Mouse (Mus musculus) cortical plate, adult 2 months (tissue): ENCODE data around the gene Dusp28. TPM values are rescaled to one million over a fixed set of nuclear protein-coding genes. Genes with fewer than 3 reads are reported as not detected.

Source experiments
- H3K27ac ChIP-seq: fragments of 200-500 bp; 2 replicates; pipeline ENCODE4 v1.5.1; 2012; ENCODE audit warnings: low read length, control low read depth, inconsistent platforms; ENCODE audit not compliant: insufficient read depth
- H3K4me1 ChIP-seq: fragments of 200-500 bp; 2 replicates; pipeline ENCODE4 v1.6.1; 2011; ENCODE audit warnings: low read length; ENCODE audit not compliant: control insufficient read depth, insufficient read depth
- H3K4me3 ChIP-seq: fragments of 200-500 bp; 2 replicates; pipeline ENCODE4 v1.5.1; 2011; ENCODE audit warnings: mild to moderate bottlenecking, low read length, control low read depth; ENCODE audit not compliant: insufficient read depth
- CTCF ChIP-seq: fragments of 200-500 bp; IDR thresholded peaks from 2 replicates; pipeline ENCODE4 v1.5.1; 2011; ENCODE audit warnings: mild to moderate bottlenecking, control low read depth, low read length; ENCODE audit not compliant: insufficient read depth; ENCODE audit errors: extremely low read depth
- POLR2A ChIP-seq: fragments of 200-500 bp; IDR thresholded peaks from 2 replicates; pipeline ENCODE4 v1.6.1; 2011; ENCODE audit warnings: mild to moderate bottlenecking, low read length, control low read depth; ENCODE audit not compliant: insufficient read depth; ENCODE audit errors: extremely low read depth
- polyA plus RNA-seq: library from polyadenylated mRNA; depleted of rRNA; stranded (reverse); fragments of >200 nt; gene quantifications from 2 replicates; pipeline ENCODE4 v1.2.3, GENCODE M21; 2012; rRNA removed

Gene Dusp28
- 52.9 and 55.3 TPM in 2 replicates for polyA plus RNA-seq

DNA sequence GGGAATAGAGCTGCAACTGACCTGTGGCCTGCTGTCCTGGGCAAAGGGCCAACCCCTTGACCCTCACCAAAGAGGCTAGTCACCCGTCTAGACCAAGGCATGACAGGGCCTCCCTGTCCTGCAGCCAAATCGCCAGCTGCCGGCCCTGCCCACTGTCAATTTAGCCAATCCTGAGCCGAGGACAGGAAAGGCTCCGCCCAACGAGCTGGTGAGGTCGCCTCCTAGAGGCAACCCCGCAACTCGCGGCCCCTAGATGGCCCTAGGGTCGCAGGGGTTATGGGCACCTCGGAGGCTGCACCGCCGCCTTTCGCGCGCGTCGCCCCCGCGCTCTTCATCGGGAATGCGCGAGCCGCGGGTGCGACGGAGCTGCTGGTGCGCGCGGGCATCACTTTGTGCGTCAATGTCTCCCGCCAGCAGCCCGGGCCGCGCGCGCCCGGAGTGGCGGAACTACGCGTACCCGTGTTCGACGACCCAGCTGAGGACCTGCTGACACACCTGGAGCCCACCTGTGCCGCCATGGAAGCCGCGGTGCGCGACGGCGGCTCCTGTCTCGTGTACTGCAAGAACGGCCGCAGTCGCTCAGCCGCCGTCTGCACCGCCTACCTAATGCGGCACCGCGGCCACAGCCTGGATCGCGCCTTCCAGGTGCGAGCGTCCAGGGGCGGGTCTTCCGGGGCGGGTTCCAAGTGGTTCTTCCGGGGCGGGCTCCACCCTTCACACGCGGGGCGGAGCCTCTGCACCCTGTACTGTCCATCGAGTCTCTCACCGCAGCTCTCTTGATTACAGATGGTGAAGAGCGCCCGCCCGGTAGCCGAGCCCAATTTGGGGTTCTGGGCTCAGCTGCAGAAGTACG lies at the start of gene Dusp28:
TSS of gene Dusp28 (plus strand) at position 203 of the 853 bp plus-strand sequence.
- Histone ChIP-seq H3K4me1 (peaks cover 6% of the 10 kb centered on the region; the same call in 1 of the 2 replicates), H3K27ac (peak within 1 kb of the TSS; percentile 96), H3K4me3 (peak within 1 kb of the TSS; percentile 57)
- TF ChIP-seq CTCF (0 out of 2 replicates have a peak, but pooled peaks have one; percentile 14), POLR2A (peak; percentile 73)

DNA sequence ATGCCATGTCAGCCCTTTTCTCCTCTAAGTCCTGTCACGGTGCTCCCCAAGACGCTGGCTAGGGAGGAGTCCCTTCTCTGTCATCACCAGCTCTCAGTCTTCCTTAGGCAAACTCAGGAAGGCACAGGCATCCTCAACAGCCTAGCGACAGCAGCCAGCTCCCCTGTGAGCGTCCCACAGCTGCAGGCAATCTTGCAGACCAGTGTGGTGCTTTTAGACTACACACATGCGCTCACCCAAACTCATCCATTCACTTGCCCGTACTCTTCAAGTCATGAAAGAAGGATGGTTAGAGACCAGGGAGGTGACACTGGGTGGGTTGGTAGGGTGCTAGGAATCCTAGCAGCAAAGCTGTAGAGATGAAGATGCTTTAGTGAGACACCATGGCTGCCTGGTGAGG lies 45.3 kb upstream of the Dusp28 start:
- H3K27ac ChIP-seq, result no peak overlapping the region
- TF ChIP-seq POLR2A (no peak), CTCF (no peak)
- H3K4me3 ChIP-seq, result no peak overlapping the region
- H3K4me1 ChIP-seq, result no peaks in the 10 kb centered on the region

DNA sequence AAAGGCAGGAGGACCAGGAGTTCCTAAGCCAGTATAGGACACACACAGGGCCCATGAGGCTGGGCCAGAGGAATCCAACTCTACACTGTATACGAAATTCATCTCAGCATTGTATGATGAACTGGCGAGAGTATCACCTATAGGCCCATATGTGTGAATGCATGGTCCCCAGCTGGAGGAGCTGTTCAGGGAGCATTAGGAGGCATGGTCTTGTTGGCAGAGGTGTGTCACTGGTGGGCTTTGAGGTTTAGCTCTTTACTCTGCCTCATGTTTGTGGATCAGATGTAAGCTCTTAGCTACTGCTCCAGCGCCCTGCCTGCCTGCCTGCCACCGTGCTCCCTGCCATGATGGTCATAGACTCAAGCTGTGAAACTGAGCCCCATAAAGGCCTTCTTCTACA lies 43.5 kb upstream of the Dusp28 start:
- H3K27ac ChIP-seq, result no peak overlapping the region
- no peak overlapping the region for H3K4me3 ChIP-seq
- TF ChIP-seq POLR2A, result no peak
- TF ChIP-seq CTCF, result no peak
- no peaks in the 10 kb centered on the region for H3K4me1 ChIP-seq

DNA sequence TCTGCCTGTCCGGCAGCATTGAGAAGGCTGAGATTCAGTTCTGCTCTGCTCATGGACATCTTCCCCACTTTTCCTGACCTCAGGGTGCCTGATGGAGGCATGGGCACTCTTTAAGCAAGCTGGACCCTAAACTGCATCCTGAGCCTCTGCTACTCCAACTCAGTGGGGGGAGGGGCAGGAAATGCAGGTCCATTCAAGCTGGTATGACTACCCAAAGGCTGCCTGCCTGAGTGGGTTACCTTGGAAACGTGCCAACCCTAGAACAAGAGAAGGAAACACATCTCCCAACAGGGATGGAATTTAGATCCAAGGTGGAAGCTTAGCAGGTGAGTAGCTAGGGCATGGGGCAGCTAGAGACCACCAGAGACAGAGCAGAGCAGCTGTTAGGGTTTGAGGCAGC lies 40.6 kb upstream of the Dusp28 start:
- H3K4me1 ChIP-seq, result no peaks in the 10 kb centered on the region
- TF ChIP-seq POLR2A (no peak), CTCF (no peak)
- no peak overlapping the region for H3K27ac ChIP-seq
- no peak overlapping the region for H3K4me3 ChIP-seq

DNA sequence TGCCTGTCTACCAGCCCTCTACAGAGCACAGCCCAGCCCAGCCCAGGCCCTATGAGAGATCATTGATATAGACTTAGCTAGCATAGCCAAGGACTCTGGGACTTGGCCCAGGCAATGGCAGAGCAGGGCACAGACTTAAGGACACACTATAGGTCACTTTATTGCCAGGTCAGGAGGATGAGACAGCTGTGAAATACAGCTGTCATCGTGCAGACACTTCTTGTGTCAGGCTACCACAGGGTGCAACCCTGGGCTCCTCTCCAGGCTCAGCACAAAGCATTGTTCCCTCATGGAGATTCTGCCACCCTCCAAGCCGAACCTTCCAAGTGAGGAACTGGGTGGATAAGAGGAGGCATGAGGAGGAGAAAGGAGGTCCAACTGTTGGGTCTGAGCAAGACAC lies 36.8 kb upstream of the Dusp28 start:
- no peaks in the 10 kb centered on the region for H3K4me1 ChIP-seq
- no peak for TF ChIP-seq POLR2A
- TF ChIP-seq CTCF, result no peak
- no peak overlapping the region for H3K27ac ChIP-seq
- no peak overlapping the region for H3K4me3 ChIP-seq

DNA sequence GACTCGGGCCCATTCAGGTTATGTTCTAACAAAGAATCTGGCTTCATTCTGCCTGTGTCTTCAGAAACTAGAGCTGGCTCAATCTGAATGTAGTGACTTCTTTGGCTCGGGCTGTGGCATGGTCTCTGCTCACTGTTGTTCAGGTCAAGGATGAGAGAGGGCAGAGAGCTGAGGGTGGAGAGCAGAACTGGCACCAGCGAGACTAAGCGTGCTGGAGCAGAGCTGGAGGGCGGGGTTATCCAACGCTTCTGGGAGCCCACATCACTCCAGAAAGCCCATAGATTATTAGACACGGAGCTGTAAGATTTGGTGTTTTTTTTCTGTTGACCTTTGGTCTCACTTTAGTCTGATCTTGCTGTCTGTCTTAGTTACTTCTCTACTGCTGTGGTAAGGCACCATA lies 34.1 kb upstream of the Dusp28 start:
- TF ChIP-seq CTCF (no peak), POLR2A (no peak)
- Histone ChIP-seq H3K27ac (no peak overlapping the region), H3K4me3 (no peak overlapping the region), H3K4me1 (peaks cover 5% of the 10 kb centered on the region)

DNA sequence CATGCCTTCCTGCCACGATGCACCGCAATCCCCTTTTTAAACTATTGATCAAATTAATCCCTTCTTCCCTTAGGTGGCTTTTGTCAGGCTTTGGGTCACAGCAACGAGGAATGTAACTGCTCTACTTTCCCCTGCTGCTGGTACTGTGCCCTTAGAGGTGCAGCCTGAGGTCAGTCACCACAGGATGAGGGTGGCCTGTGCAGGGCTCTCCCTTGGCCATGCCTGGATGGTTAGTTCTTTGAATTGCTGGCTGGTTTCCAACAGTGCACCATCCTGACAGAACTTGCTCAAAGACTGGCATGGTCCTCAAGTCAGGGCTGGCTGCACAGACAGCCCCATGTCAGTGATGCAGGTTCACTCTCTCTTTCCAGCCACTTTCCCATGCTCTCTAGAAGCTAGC lies 32.8 kb upstream of the Dusp28 start:
- TF ChIP-seq CTCF (no peak), POLR2A (no peak)
- Histone ChIP-seq H3K27ac (no peak overlapping the region), H3K4me3 (no peak overlapping the region)

DNA sequence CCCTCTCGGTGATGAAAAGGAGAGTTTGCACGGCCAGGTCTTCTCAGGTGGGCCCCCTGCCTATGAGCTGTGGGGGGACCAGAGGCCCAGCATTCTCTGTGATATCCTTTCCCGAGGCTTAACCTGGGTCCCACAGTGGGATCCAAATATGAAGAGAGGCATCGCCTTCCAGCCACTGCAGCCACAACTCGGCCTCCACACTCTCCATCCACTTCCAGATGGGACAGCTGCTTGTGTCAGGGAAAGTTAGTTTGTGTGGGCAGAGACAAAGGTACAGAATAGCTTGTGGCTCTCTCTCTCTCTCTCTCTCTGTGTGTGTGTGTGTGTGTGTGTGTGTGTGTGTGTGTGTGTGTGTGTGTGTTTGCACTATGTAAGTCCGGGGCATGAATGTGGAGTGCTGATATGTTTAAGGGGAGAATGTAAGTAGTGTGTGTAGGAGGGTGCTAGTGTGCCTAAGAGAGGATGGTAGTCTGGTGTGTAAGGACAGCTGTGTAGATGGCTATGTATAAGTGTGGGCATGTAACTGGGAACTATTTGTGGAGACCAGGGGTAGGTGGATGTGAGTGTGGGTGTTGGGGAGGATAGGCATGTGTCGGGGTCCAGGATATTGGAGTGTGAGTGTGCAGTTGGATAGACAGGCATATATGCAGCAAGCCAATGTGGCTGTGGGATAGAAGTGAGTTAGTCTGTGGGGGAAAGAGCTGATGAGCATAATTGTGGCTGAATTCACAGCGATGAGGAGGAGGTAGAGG lies 31.2 kb upstream of the Dusp28 start:
- no peak overlapping the region for H3K4me3 ChIP-seq
- no peak overlapping the region for H3K27ac ChIP-seq
- TF ChIP-seq POLR2A (no peak), CTCF (no peak)
- peaks cover 7% of the 10 kb centered on the region for H3K4me1 ChIP-seq

More for the DNA sequence above, 32.8 kb upstream of the Dusp28 start:
- peaks cover 7% of the 10 kb centered on the region for H3K4me1 ChIP-seq

DNA sequence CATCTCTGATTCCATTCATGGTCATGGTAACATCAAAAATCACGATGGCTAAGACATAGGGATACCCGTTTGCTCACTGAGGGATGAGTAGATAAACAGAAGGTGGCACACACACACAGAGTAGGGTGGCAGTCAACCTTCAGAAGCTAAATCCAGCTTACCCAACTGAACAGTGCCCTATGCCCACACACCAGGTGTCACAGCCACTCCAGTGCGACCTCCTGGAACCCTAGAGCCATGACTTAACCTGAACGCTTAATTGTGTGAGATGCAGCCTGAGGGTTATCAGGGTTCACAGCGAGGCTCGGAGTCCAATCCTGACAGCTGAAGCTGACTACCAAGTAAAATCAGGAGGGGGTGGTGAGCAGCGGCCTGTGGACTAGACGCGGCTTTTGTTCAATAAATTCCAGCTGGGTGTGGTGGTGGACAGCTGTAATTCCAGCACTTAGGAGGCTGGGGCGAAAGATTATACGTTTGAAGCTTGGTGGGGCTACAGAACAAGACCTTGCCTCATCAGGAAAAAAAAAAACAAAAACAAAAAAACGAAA lies 29.3 kb upstream of the Dusp28 start:
- TF ChIP-seq CTCF (no peak), POLR2A (no peak)
- H3K4me1 ChIP-seq, result peaks cover 7% of the 10 kb centered on the region
- no peak overlapping the region for H3K27ac ChIP-seq
- no peak overlapping the region for H3K4me3 ChIP-seq
